In the genomic region with DNA sequence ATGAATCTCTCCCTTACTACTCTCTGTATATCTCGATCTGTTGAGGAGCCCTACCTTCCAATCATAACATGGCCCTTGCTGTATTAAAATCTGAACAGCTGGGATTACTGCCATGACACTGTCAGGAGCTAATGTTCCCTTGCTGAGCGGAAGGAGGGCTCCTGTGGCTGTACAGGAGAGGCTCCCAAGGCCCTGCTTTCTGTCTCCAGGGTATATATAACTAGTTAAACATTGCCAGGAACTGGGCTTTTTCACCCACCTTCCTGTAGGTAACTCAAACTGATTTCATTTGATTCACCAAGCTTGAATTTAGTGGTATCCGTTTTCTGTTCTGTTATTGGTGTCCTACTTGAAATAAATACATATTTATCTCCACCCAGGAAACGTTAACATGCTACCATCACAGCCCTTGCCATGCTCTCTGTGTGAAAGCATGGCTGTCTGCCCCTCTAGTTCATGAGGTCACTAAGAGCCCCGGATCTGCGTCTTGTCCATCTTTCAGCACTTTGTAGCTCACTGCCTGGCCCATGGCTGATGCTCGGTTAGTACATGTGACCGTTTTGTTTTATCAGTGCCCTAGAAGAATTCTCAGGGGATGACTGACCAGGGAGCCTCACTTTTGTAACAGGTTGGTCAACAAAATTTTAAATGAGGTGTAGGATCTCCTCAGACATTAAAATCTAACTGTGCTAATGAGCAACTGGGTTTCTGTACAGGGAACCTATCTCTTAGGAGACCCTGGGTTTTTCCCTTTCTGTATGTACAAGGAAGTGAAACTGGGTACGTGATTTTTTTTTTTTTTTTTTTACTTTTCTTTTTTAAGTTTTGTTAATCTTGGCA, we compare ENCODE assay signal across 19 mouse cellular contexts. TPM values are rescaled to one million over a fixed set of nuclear protein-coding genes. Genes with fewer than 3 reads are reported as not detected.
A peak's percentile ranks its signal among the peaks of the same experiment; 100 is the strongest.
DNase-seq lines count a peak whose midpoint lies in the region; ATAC-seq and TF ChIP-seq lines count a peak whose summit lies in the region.
"Had no signal": no experiment of that assay in that cellular context is flagged by ENCODE, and none has a peak within 500 bp of the region (broad histone marks: within the 10 kb centered on the region; RNA-seq: fewer than 3 reads in every experiment).

No protein-coding gene starts in this region.

- no peak overlapping the region for H3K4me3 ChIP-seq in heart, embryonic 13.5 days
- H3K4me3 ChIP-seq in C2C12 (ENCODE audit: insufficient read depth, poor library complexity, severe bottlenecking) = no peak overlapping the region
- H3K4me3 ChIP-seq in lung, postnatal 0 days (ENCODE audit: low read depth, low read length) = no peak overlapping the region
- H3K4me3 ChIP-seq: erythroblast, embryonic 14.5 days; liver, embryonic 15.5 days; midbrain, embryonic 15.5 days had no signal

- H3ac ChIP-seq in C2C12 (ENCODE audit: control insufficient read depth, insufficient read length, low read depth) = no peak overlapping the region

- H3K27ac ChIP-seq in heart, embryonic 13.5 days (replicated peaks) = peak overlapping the region; percentile 54
- no peak overlapping the region for H3K27ac ChIP-seq in lung, postnatal 0 days (ENCODE audit: low read length)
- H3K27ac ChIP-seq: liver, embryonic 15.5 days; midbrain, embryonic 15.5 days had no signal

- DNase-seq in heart, adult 8-10 months (ENCODE audit: low spot score) = no peak
- DNase-seq in lung, postnatal 0 days (ENCODE audit: low spot score) = no peak
- DNase-seq in embryo, embryonic 10 days (ENCODE audit: low spot score) = no peak
- DNase-seq in layer of hippocampus, adult 9-11 months = no peak
- DNase-seq: adrenal gland, adult 2 months; cerebellum, adult 8-10 months; forebrain, postnatal 0 days; kidney, postnatal 4 days; lung, postnatal 4 days; right cerebral cortex, postnatal 4 days had no signal

- no peaks in the 10 kb centered on the region for H3K36me3 ChIP-seq in heart, embryonic 13.5 days
- H3K36me3 ChIP-seq in C2C12 (ENCODE audit: control insufficient read depth, insufficient read depth) = no peaks in the 10 kb centered on the region
- no peaks in the 10 kb centered on the region for H3K36me3 ChIP-seq in lung, postnatal 0 days (ENCODE audit: insufficient read depth, low read length)
- H3K36me3 ChIP-seq: liver, embryonic 15.5 days; midbrain, embryonic 15.5 days had no signal

- no peaks in the 10 kb centered on the region for H3K79me2 ChIP-seq in C2C12 (ENCODE audit: control insufficient read depth, insufficient read depth)

- ATAC-seq in heart, embryonic 13.5 days (ENCODE audit: extremely low read depth, insufficient number of reproducible peaks, low FRiP score, low TSS enrichment) = no peak
- peak; percentile 79 for ATAC-seq in granulocyte monocyte progenitor cell, adult 5-6 weeks (replicated peaks; ENCODE audit: poor library complexity, severe bottlenecking)
- peak; percentile 55; the same call in 1 of the 2 replicates for ATAC-seq in neutrophil, adult 5-6 weeks (ENCODE audit: extremely low read depth, insufficient number of reproducible peaks, low FRiP score, poor library complexity, severe bottlenecking)
- no peak for ATAC-seq in lung, postnatal 0 days
- ATAC-seq: forebrain, postnatal 0 days; hindbrain, embryonic 16.5 days; midbrain, embryonic 15.5 days; Patski had no signal

- H3K9ac ChIP-seq in heart, embryonic 13.5 days = no peak overlapping the region
- no peak overlapping the region for H3K9ac ChIP-seq in lung, postnatal 0 days (replicated peaks; ENCODE audit: low read depth)
- H3K9ac ChIP-seq: forebrain, postnatal 0 days; liver, embryonic 15.5 days; midbrain, embryonic 15.5 days had no signal

- 41% methylated on average over 9 of the region's 9 CpGs for WGBS in heart, embryonic 13.5 days
- WGBS in lung, postnatal 0 days = 68% methylated on average over 9 of the region's 9 CpGs

- no peaks in the 10 kb centered on the region for H3K27me3 ChIP-seq in heart, embryonic 13.5 days (replicated peaks)
- no peaks in the 10 kb centered on the region for H3K27me3 ChIP-seq in C2C12 (ENCODE audit: control insufficient read depth, insufficient read depth, insufficient read length)
- no peaks in the 10 kb centered on the region for H3K27me3 ChIP-seq in lung, postnatal 0 days (replicated peaks; ENCODE audit: insufficient read depth, low read length)
- H3K27me3 ChIP-seq: liver, embryonic 15.5 days; midbrain, embryonic 15.5 days had no signal

- no peak for TF ChIP-seq EP300 in lung, postnatal 0 days (IDR thresholded peaks at IDR 0.05)

- no peaks in the 10 kb centered on the region for H3K79me3 ChIP-seq in C2C12 (ENCODE audit: low read depth)

- H3K4me2 ChIP-seq in heart, embryonic 13.5 days = no peak overlapping the region
- no peak overlapping the region for H3K4me2 ChIP-seq in lung, postnatal 0 days (replicated peaks; ENCODE audit: low read depth, low read length)
- H3K4me2 ChIP-seq: liver, embryonic 15.5 days; midbrain, embryonic 15.5 days had no signal

- no peaks in the 10 kb centered on the region for H3K9me3 ChIP-seq in heart, embryonic 13.5 days
- no peaks in the 10 kb centered on the region for H3K9me3 ChIP-seq in lung, postnatal 0 days (ENCODE audit: low read length)
- H3K9me3 ChIP-seq: liver, embryonic 15.5 days; midbrain, embryonic 15.5 days had no signal

- TF ChIP-seq CTCF in C2C12 (IDR thresholded peaks at IDR 0.05; ENCODE audit: control insufficient read depth, insufficient read depth, insufficient read length) = no peak
- TF ChIP-seq CTCF in lung, postnatal 0 days (IDR thresholded peaks at IDR 0.05) = no peak

- H3K4me1 ChIP-seq in heart, embryonic 13.5 days = peaks cover 14% of the 10 kb centered on the region
- H3K4me1 ChIP-seq in lung, postnatal 0 days (ENCODE audit: insufficient read depth, low read depth, low read length) = no peaks in the 10 kb centered on the region
- H3K4me1 ChIP-seq: liver, embryonic 15.5 days; midbrain, embryonic 15.5 days had no signal

TF ChIP-seq in C2C12, 6 proteins besides CTCF, POLR2A, EP300 and RAD21:
- no peak for TF ChIP-seq MYOG (IDR thresholded peaks at IDR 0.05; ENCODE audit: control insufficient read depth, extremely low read depth, insufficient read length)
- peak; percentile 28 for TF ChIP-seq USF1 (IDR thresholded peaks at IDR 0.05; ENCODE audit: low read depth)

RNA-seq across cellular contexts. Expression of gene Dock11, which starts 41.7 kb away (rescaled TPM):
- polyA plus RNA-seq in heart, embryonic 13.5 days (2015; fragmentation: Nextera tagmentation; extraction: Ambion mirVana) = 6.0 and 7.2 TPM in 2 replicates
- total RNA-seq in heart, adult 8-10 months (2022) = 1 to 10 TPM; 3.0 to 3.6 (median 3.2) TPM
- 2.2 TPM for polyA plus RNA-seq in C2C12 (2012; fragmentation: generic; extraction: Trizol)
- total RNA-seq in granulocyte monocyte progenitor cell, adult 5-6 weeks (2014; fragmentation: Nextera tagmentation) = 60.7 and 81.5 TPM in 2 replicates
- total RNA-seq in granulocyte monocyte progenitor cell, adult 5-6 weeks (2017) = 98.3 and 111 TPM in 2 replicates
- total RNA-seq in neutrophil, adult 5-6 weeks (2017) = 250 and 253 TPM in 2 replicates
- 2.3 and 2.9 TPM in 2 replicates for polyA plus RNA-seq in lung, postnatal 0 days (2015; fragmentation: Nextera tagmentation; extraction: Ambion mirVana)
- polyA plus RNA-seq: erythroblast, embryonic 14.5 days had no signal

Comparison
In these comparisons a context has a peak if more than half of its experiments do, and no peak if none do; other contexts are left out.
1. ATAC-seq: peak in granulocyte monocyte progenitor cell, adult 5-6 weeks (single experiment) and neutrophil, adult 5-6 weeks (single experiment); none in heart, embryonic 13.5 days (single experiment) and lung, postnatal 0 days (single experiment).
2. RNA of gene Dock11, which starts 41.7 kb away (total RNA-seq): 250 to 253 TPM in neutrophil, adult 5-6 weeks and 60.7 to 111 TPM in granulocyte monocyte progenitor cell, adult 5-6 weeks; 3.0 to 3.6 TPM in heart, adult 8-10 months; every median in the first group is over 10 times any median in the second.